Mouse (Mus musculus) forebrain, embryonic 11.5 days (tissue): Measurements from ENCODE around the gene Ttc7b. TPM values are rescaled to one million over a fixed set of nuclear protein-coding genes. Genes with fewer than 3 reads are reported as not detected.

Experiments used
- ATAC-seq: fragments of 200-750 bp; cut with Nextera tagmentation; replicated peaks from 2 replicates; pipeline ENCODE4 v1.8.0; 2017; ENCODE audit warnings: moderate TSS enrichment; ENCODE audit not compliant: low FRiP score
- DNase-seq: peaks from one replicate; pipeline ENCODE4 v3.0.0-alpha.2; 2017; ENCODE audit warnings: low spot score
- H3K27ac ChIP-seq: fragments of 300-500 bp; sonication (generic); 2 replicates; pipeline ENCODE4 v1.5.1; 2014; ENCODE audit warnings: low read depth, low read length
- H3K27me3 ChIP-seq: fragments of 300-500 bp; sonication (generic); 2 replicates; pipeline ENCODE4 v1.6.1; 2014; ENCODE audit warnings: mild to moderate bottlenecking, low read length, mixed read lengths; ENCODE audit not compliant: control insufficient read depth, insufficient read depth
- H3K36me3 ChIP-seq: fragments of 300-500 bp; sonication (generic); 2 replicates; pipeline ENCODE4 v1.6.1; 2014; ENCODE audit warnings: mild to moderate bottlenecking, low read length, moderate library complexity, mixed read lengths; ENCODE audit not compliant: control insufficient read depth, insufficient read depth
- H3K4me1 ChIP-seq: fragments of 300-500 bp; sonication (generic); replicated peaks from 2 replicates; pipeline ENCODE4 v1.6.1; 2014; ENCODE audit warnings: low read length, mixed read lengths; ENCODE audit not compliant: control insufficient read depth, insufficient read depth
- H3K4me2 ChIP-seq: fragments of 300-500 bp; sonication (generic); 2 replicates; pipeline ENCODE4 v1.6.1; 2014; ENCODE audit warnings: low read depth, mild to moderate bottlenecking, low read length, moderate library complexity, mixed read lengths; ENCODE audit not compliant: severe bottlenecking
- H3K4me3 ChIP-seq: fragments of 300-500 bp; sonication (generic); 2 replicates; pipeline ENCODE4 v1.5.1; 2014; ENCODE audit warnings: low read depth, low read length
- H3K9ac ChIP-seq: fragments of 300-500 bp; sonication (generic); 2 replicates; pipeline ENCODE4 v1.6.1; 2014; ENCODE audit warnings: low read length
- H3K9me3 ChIP-seq: fragments of 300-500 bp; sonication (generic); 2 replicates; pipeline ENCODE4 v1.6.1; 2016; ENCODE audit warnings: low read length, mixed read lengths; ENCODE audit not compliant: control insufficient read depth
- WGBS: fragments of 180-500 bp; shearing (Covaris S2); extraction: QIAGEN DNeasy Blood & Tissue Kit; methylation state at CpG from one replicate; pipeline ENCODE4 v1.1.7; 2014; 5-methylcytosine and 5-hydroxymethylcytosine counted together
- polyA plus RNA-seq: library from polyadenylated mRNA; unstranded; fragments of >200 nt; fragmentation: Nextera tagmentation; extraction: Ambion mirVana; gene quantifications from 2 replicates; pipeline ENCODE4 v1.2.1, GENCODE M21; 2014

Gene Ttc7b
- polyA plus RNA-seq = 9.5 and 12.0 TPM in 2 replicates

- H3K27ac ChIP-seq = peak within 1 kb of the TSS; percentile 66
- peaks cover 2% of the 10 kb centered on the region; the same call in 1 of the 2 replicates for H3K4me1 ChIP-seq
- ATAC-seq (peak; percentile 74), DNase-seq (peak; percentile 79)
- peak within 1 kb of the TSS; percentile 88 for H3K4me3 ChIP-seq
- H3K27me3 ChIP-seq = no peaks in the 10 kb centered on the region
- peak within 1 kb of the TSS; percentile 95 for H3K9ac ChIP-seq
- H3K4me2 ChIP-seq = peak within 1 kb of the TSS; percentile 59
- H3K9me3 ChIP-seq = no peaks in the 10 kb centered on the region
- WGBS = 2% methylated on average over 23 of the region's 42 CpGs
- H3K36me3 ChIP-seq = no peaks in the 10 kb centered on the region
Measured at GRCm38 (mm10) chr12:100520794-100521186, at the start of gene Ttc7b. TSS of gene Ttc7b (minus strand) at chr12:100520826.

- H3K27ac ChIP-seq = no peak overlapping the region
- H3K4me2 ChIP-seq = no peak overlapping the region
- H3K27me3 ChIP-seq = no peaks in the 10 kb centered on the region
- H3K9ac ChIP-seq = no peak overlapping the region
- no peak for DNase-seq
- no peaks in the 10 kb centered on the region for H3K9me3 ChIP-seq
- no peak overlapping the region for H3K4me3 ChIP-seq
- no peaks in the 10 kb centered on the region for H3K4me1 ChIP-seq
- 91% methylated on average over 7 of the region's 7 CpGs for WGBS
- ATAC-seq = no peak
- H3K36me3 ChIP-seq = no peaks in the 10 kb centered on the region
Measured at GRCm38 (mm10) chr12:100568831-100569230, 48.2 kb upstream of the Ttc7b start.

GRCm38 (mm10) chr12:100568105-100568504, 47.5 kb upstream of the Ttc7b start:
- Histone ChIP-seq H3K27me3 (no peaks in the 10 kb centered on the region), H3K36me3 (no peaks in the 10 kb centered on the region), H3K4me1 (no peaks in the 10 kb centered on the region), H3K27ac (no peak overlapping the region), H3K9ac (no peak overlapping the region), H3K9me3 (no peaks in the 10 kb centered on the region), H3K4me2 (no peak overlapping the region), H3K4me3 (no peak overlapping the region)
- WGBS = 85% methylated on average over 6 of the region's 6 CpGs
- ATAC-seq (no peak), DNase-seq (no peak)

GRCm38 (mm10) chr12:100567627-100568026, 47.0 kb upstream of the Ttc7b start:
- Histone ChIP-seq H3K9ac (no peak overlapping the region), H3K9me3 (no peaks in the 10 kb centered on the region), H3K27me3 (no peaks in the 10 kb centered on the region), H3K4me1 (no peaks in the 10 kb centered on the region), H3K27ac (no peak overlapping the region), H3K4me2 (no peak overlapping the region), H3K4me3 (no peak overlapping the region), H3K36me3 (no peaks in the 10 kb centered on the region)
- ATAC-seq = no peak
- no peak for DNase-seq
- WGBS = 83% methylated on average over 3 of the region's 3 CpGs

- no peak for DNase-seq
- H3K4me1 ChIP-seq = no peaks in the 10 kb centered on the region
- no peak overlapping the region for H3K27ac ChIP-seq
- H3K9me3 ChIP-seq = no peaks in the 10 kb centered on the region
- H3K4me2 ChIP-seq = no peak overlapping the region
- no peak overlapping the region for H3K9ac ChIP-seq
- ATAC-seq = no peak
- H3K4me3 ChIP-seq = no peak overlapping the region
- WGBS = 90% methylated on average over 6 of the region's 6 CpGs
- no peaks in the 10 kb centered on the region for H3K36me3 ChIP-seq
- H3K27me3 ChIP-seq = no peaks in the 10 kb centered on the region
Measured at GRCm38 (mm10) chr12:100553675-100554074, 33.0 kb upstream of the Ttc7b start.

- DNase-seq = no peak
Measured at GRCm38 (mm10) chr12:100551972-100552371, 31.3 kb upstream of the Ttc7b start.

GRCm38 (mm10) chr12:100544194-100544567, 23.6 kb upstream of the Ttc7b start:
- no peak overlapping the region for H3K9ac ChIP-seq
- no peaks in the 10 kb centered on the region for H3K36me3 ChIP-seq
- H3K4me1 ChIP-seq = no peaks in the 10 kb centered on the region
- no peak overlapping the region for H3K4me2 ChIP-seq
- H3K4me3 ChIP-seq = no peak overlapping the region
- ATAC-seq (no peak), DNase-seq (no peak)
- H3K27me3 ChIP-seq = no peaks in the 10 kb centered on the region
- WGBS = 87% methylated on average over 4 of the region's 4 CpGs
- no peak overlapping the region for H3K27ac ChIP-seq
- H3K9me3 ChIP-seq = no peaks in the 10 kb centered on the region

More at GRCm38 (mm10) chr12:100551972-100552371, 31.3 kb upstream of the Ttc7b start:
- H3K4me1 ChIP-seq = no peaks in the 10 kb centered on the region
- no peak for ATAC-seq
- WGBS = 82% methylated on average over 1 of the region's 1 CpGs
- no peak overlapping the region for H3K4me2 ChIP-seq
- no peak overlapping the region for H3K4me3 ChIP-seq
- H3K27ac ChIP-seq = no peak overlapping the region
- no peaks in the 10 kb centered on the region for H3K36me3 ChIP-seq
- H3K9ac ChIP-seq = no peak overlapping the region
- no peaks in the 10 kb centered on the region for H3K27me3 ChIP-seq
- no peaks in the 10 kb centered on the region for H3K9me3 ChIP-seq

- Histone ChIP-seq H3K27ac (no peak overlapping the region), H3K9me3 (no peaks in the 10 kb centered on the region), H3K4me3 (no peak overlapping the region), H3K36me3 (no peaks in the 10 kb centered on the region), H3K4me2 (no peak overlapping the region), H3K27me3 (no peaks in the 10 kb centered on the region), H3K4me1 (no peaks in the 10 kb centered on the region), H3K9ac (no peak overlapping the region)
- DNase-seq (no peak), ATAC-seq (no peak)
- WGBS = 75% methylated on average over 6 of the region's 6 CpGs
Measured at GRCm38 (mm10) chr12:100543437-100544193, 23.0 kb upstream of the Ttc7b start.

GRCm38 (mm10) chr12:100542494-100542893, 21.9 kb upstream of the Ttc7b start:
- H3K4me2 ChIP-seq = no peak overlapping the region
- H3K36me3 ChIP-seq = no peaks in the 10 kb centered on the region
- no peak overlapping the region for H3K9ac ChIP-seq
- ATAC-seq = no peak
- no peak overlapping the region for H3K4me3 ChIP-seq
- H3K27ac ChIP-seq = no peak overlapping the region
- no peaks in the 10 kb centered on the region for H3K4me1 ChIP-seq
- DNase-seq = no peak
- no peaks in the 10 kb centered on the region for H3K27me3 ChIP-seq
- H3K9me3 ChIP-seq = no peaks in the 10 kb centered on the region
- 91% methylated on average over 6 of the region's 6 CpGs for WGBS
